Mouse (Mus musculus): ENCODE data around the gene Irak4. TPM values are rescaled to one million over a fixed set of nuclear protein-coding genes. Genes with fewer than 3 reads are reported as not detected.

The Irak4 gene
- polyA plus RNA-seq, 1 experiment from 2014 or later, result 3.3 TPM

- 85% methylated on average over 11 of the region's 11 CpGs for WGBS
- no peak overlapping the region for H3K4me3 ChIP-seq
These were observed 56.8 kb downstream of the Irak4 start for GRCm38 (mm10) chr15:94600145-94600707.

GRCm38 (mm10) chr15:94601339-94601738 is 57.9 kb downstream of the Irak4 start:
- no peaks in the 10 kb centered on the region for H3K27me3 ChIP-seq (replicated peaks; ENCODE audit: low read depth, poor library complexity, severe bottlenecking)
- DNase-seq (ENCODE audit: low spot score), result peak; percentile 33
- no peak overlapping the region for H3K4me3 ChIP-seq
- H3K27ac ChIP-seq (replicated peaks), result no peak overlapping the region
- H3K9me3 ChIP-seq, result no peaks in the 10 kb centered on the region
- H3K4me1 ChIP-seq, result peaks cover 13% of the 10 kb centered on the region
- H3K36me3 ChIP-seq (replicated peaks), result no peaks in the 10 kb centered on the region
- WGBS, result 23% methylated on average over 3 of the region's 3 CpGs

More at GRCm38 (mm10) chr15:94600145-94600707, 56.8 kb downstream of the Irak4 start:
- DNase-seq (ENCODE audit: low spot score), result no peak
- no peaks in the 10 kb centered on the region for H3K27me3 ChIP-seq (replicated peaks; ENCODE audit: low read depth, poor library complexity, severe bottlenecking)
- no peaks in the 10 kb centered on the region for H3K9me3 ChIP-seq
- H3K4me1 ChIP-seq, result peaks cover 13% of the 10 kb centered on the region
- H3K36me3 ChIP-seq (replicated peaks), result no peaks in the 10 kb centered on the region
- no peak overlapping the region for H3K27ac ChIP-seq (replicated peaks)

- Histone ChIP-seq H3K4me3 (no peak overlapping the region), H3K4me1 (peaks cover 13% of the 10 kb centered on the region)
- WGBS, result 79% methylated on average over 3 of the region's 3 CpGs
These were observed 59.0 kb downstream of the Irak4 start for GRCm38 (mm10) chr15:94602441-94602840.

GRCm38 (mm10) chr15:94607768-94608167 is 64.3 kb downstream of the Irak4 start:
- no peaks in the 10 kb centered on the region for H3K27me3 ChIP-seq (replicated peaks; ENCODE audit: low read depth, poor library complexity, severe bottlenecking)
- no peak overlapping the region for H3K27ac ChIP-seq (replicated peaks)
- no peaks in the 10 kb centered on the region for H3K9me3 ChIP-seq
- WGBS, result 95% methylated on average over 8 of the region's 8 CpGs
- H3K36me3 ChIP-seq (replicated peaks), result no peaks in the 10 kb centered on the region
- no peak overlapping the region for H3K4me3 ChIP-seq
- no peaks in the 10 kb centered on the region for H3K4me1 ChIP-seq
- no peak for DNase-seq (ENCODE audit: low spot score)

More at GRCm38 (mm10) chr15:94602441-94602840, 59.0 kb downstream of the Irak4 start:
- no peak for DNase-seq (ENCODE audit: low spot score)
- no peaks in the 10 kb centered on the region for H3K9me3 ChIP-seq
- no peaks in the 10 kb centered on the region for H3K36me3 ChIP-seq (replicated peaks)
- H3K27ac ChIP-seq (replicated peaks), result no peak overlapping the region
- H3K27me3 ChIP-seq (replicated peaks; ENCODE audit: low read depth, poor library complexity, severe bottlenecking), result no peaks in the 10 kb centered on the region

DNA sequence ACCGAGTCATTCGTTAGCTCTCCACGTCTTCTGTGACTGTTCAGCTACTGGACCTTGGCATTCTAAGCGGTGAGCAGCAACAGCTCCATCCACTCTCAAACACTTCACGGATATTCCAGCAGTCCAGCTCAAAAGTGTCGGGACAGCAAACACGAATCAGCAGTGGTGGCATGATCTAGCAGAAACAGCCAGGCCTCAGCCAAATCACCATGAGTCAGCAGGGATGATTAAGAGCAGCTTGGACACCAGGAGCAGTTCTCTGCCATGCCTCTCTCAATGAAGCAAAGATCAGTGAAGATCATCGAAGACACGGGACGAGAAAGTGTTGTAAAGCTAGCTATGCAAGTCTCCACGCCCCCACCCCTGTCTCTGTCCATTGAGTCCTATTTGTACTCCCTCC is 72.6 kb downstream of the Irak4 start:
- Histone ChIP-seq H3K27ac (replicated peaks) (no peak overlapping the region), H3K4me1 (no peaks in the 10 kb centered on the region), H3K9me3 (no peaks in the 10 kb centered on the region), H3K27me3 (replicated peaks; ENCODE audit: low read depth, poor library complexity, severe bottlenecking) (no peaks in the 10 kb centered on the region), H3K4me3 (no peak overlapping the region), H3K36me3 (replicated peaks) (no peaks in the 10 kb centered on the region)
- no peak for DNase-seq (ENCODE audit: low spot score)
- 90% methylated on average over 11 of the region's 11 CpGs for WGBS

GRCm38 (mm10) chr15:94620909-94621308 is 77.5 kb downstream of the Irak4 start:
- H3K9me3 ChIP-seq, result no peaks in the 10 kb centered on the region
- no peak overlapping the region for H3K4me3 ChIP-seq
- DNase-seq (ENCODE audit: low spot score), result no peak
- no peaks in the 10 kb centered on the region for H3K27me3 ChIP-seq (replicated peaks; ENCODE audit: low read depth, poor library complexity, severe bottlenecking)
- H3K4me1 ChIP-seq, result no peaks in the 10 kb centered on the region
- H3K27ac ChIP-seq (replicated peaks), result no peak overlapping the region
- no peaks in the 10 kb centered on the region for H3K36me3 ChIP-seq (replicated peaks)

DNA sequence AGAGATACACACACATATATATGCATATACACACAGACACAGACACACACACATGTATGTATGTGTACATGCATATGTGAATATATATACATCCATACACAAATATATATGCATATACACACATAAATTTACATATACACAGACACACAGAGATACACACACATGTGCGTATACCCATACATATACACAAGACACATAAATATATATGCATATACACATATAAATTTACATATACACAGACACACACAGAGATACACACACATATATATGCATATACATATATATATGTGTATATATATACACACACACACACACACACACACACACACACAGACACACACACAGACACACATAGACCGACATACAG is 85.0 kb downstream of the Irak4 start:
- Histone ChIP-seq H3K9me3 (no peaks in the 10 kb centered on the region), H3K27ac (replicated peaks) (no peak overlapping the region), H3K27me3 (replicated peaks; ENCODE audit: low read depth, poor library complexity, severe bottlenecking) (peaks cover 54% of the 10 kb centered on the region), H3K4me1 (peaks cover 9% of the 10 kb centered on the region), H3K4me3 (peak overlapping the region; percentile 76), H3K36me3 (replicated peaks) (no peaks in the 10 kb centered on the region)
- WGBS, result 54% methylated on average over 2 of the region's 2 CpGs
- DNase-seq (ENCODE audit: low spot score), result no peak

DNA sequence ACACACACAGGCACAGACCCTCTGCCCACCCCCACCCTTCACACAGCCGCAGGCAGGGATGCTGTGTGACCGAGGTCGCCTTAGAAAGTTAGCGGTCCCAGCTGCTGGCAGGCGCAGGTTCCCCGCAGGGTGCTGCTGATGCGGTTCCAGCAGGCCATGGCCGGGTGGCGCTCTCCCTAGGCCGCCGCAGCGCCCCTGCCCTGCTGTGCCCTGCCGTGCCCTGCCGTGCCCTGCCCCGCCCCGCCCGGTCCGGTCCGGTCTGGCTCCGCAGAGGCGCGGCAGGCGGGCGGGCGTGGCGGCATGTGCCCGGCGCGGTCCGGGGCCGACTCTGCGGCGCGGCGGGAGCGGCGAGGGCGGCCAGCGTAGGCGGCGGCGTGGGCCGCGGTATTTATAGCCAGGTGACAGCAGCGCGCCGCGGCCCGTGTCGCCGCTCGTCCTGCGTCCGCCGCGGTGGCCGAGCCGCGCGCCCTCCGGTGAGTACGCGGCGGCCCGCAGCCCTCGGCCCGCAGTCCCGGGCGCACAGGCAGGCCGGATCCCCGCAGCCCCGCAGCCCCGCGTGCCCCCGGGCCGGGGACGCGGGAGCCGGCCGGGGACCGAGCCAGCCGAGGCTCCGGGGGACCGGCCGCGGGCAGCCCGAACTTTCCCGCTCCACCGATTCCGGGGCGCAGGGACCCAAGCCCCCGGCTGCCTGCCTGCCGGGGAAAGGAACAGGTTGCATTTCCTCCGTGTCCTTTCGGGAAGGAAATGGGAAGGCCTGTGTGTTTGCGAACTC is 85.6 kb downstream of the Irak4 start, which contains the start of gene Tmem117:
Gene Tmem117, plus strand, starts transcription at position 403 of the 772 bp plus-strand sequence.
- H3K9me3 ChIP-seq, result no peaks in the 10 kb centered on the region
- H3K4me1 ChIP-seq, result peaks cover 9% of the 10 kb centered on the region
- H3K27ac ChIP-seq (replicated peaks), result peak within 1 kb of the TSS; percentile 81
- no peaks in the 10 kb centered on the region for H3K36me3 ChIP-seq (replicated peaks)
- H3K4me3 ChIP-seq, result peak within 1 kb of the TSS; percentile 76
- DNase-seq (ENCODE audit: low spot score), result peak; percentile 63
- WGBS, result under 1% methylated on average over 96 of the region's 96 CpGs
- peaks cover 54% of the 10 kb centered on the region for H3K27me3 ChIP-seq (replicated peaks; ENCODE audit: low read depth, poor library complexity, severe bottlenecking)

GRCm38 (mm10) chr15:94630553-94630952 is 87.1 kb downstream of the Irak4 start:
- no peaks in the 10 kb centered on the region for H3K9me3 ChIP-seq
- peaks cover 54% of the 10 kb centered on the region for H3K27me3 ChIP-seq (replicated peaks; ENCODE audit: low read depth, poor library complexity, severe bottlenecking)
- peaks cover 9% of the 10 kb centered on the region for H3K4me1 ChIP-seq
- WGBS, result 80% methylated on average over 4 of the region's 4 CpGs
- no peaks in the 10 kb centered on the region for H3K36me3 ChIP-seq (replicated peaks)
- H3K4me3 ChIP-seq, result no peak overlapping the region
- DNase-seq (ENCODE audit: low spot score), result no peak
- H3K27ac ChIP-seq (replicated peaks), result no peak overlapping the region

Other genes starting within 250 kb of the Irak4 start
- gene Adamts20, start 78.2 kb upstream of the Irak4 start, polyA plus RNA-seq (2016; fragmentation: Nextera tagmentation; extraction: Ambion mirVana), result 2.9 and 3.1 TPM in 2 replicates
- 8.9 and 10.5 TPM in 2 replicates for gene Pus7l, start 96 bp upstream of the Irak4 start, polyA plus RNA-seq (2016; fragmentation: Nextera tagmentation; extraction: Ambion mirVana)
- 66.1 and 68.9 TPM in 2 replicates for gene Twf1, start 46.2 kb downstream of the Irak4 start, polyA plus RNA-seq (2016; fragmentation: Nextera tagmentation; extraction: Ambion mirVana)
- 0.77 and 0.93 TPM in 2 replicates for gene Tmem117, start 85.6 kb downstream of the Irak4 start, polyA plus RNA-seq (2016; fragmentation: Nextera tagmentation; extraction: Ambion mirVana)

All from embryonic facial prominence, embryonic 10.5 days (tissue).